Mouse (Mus musculus): ENCODE results near the gene Olfr270. TPM values are rescaled to one million over a fixed set of nuclear protein-coding genes. Genes with fewer than 3 reads are reported as not detected.

Olfr270 gene
- polyA plus RNA-seq (2012; rRNA removed) (not detected in 2 replicates), polyA plus RNA-seq (2014; fragmentation: Nextera tagmentation; extraction: Ambion mirVana) (not detected in 2 replicates)

DNA sequence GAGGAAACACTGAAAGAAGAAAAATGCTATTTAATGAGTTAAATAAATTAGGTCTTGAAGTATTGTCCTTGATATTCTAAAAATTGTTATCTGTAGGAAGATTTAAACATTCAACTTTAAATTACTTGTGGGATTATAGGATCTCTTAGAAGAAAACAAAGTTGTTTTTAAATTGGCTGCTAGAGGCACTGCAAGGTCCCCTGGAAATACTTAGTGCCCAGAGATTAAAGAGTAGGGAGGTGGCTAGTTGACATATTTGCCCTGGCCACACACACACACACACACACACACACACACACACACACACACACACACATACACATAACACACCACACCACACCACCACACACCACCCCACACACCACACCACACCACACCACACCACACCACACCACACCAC, at the start of gene Olfr270:
TSS of gene Olfr270 (plus strand) at position 301 of the 400 bp plus-strand sequence.
- ATAC-seq (ENCODE audit: low FRiP score, low read depth) (no peak), DNase-seq (ENCODE audit: low spot score) (no peak)
- Histone ChIP-seq H3K27me3 (ENCODE audit: control insufficient read depth, insufficient read depth, low read length) (no peaks in the 10 kb centered on the region), H3K27ac (replicated peaks; ENCODE audit: low read depth, low read length) (no peak within 1 kb of the TSS), H3K9ac (ENCODE audit: low read depth, low read length, severe bottlenecking) (no peak within 1 kb of the TSS), H3K9me3 (ENCODE audit: control insufficient read depth, low read length) (no peaks in the 10 kb centered on the region), H3K36me3 (ENCODE audit: control insufficient read depth, insufficient read depth, low read length) (no peaks in the 10 kb centered on the region), H3K4me3 (replicated peaks; ENCODE audit: low read length) (no peak within 1 kb of the TSS), H3K4me1 (ENCODE audit: control insufficient read depth, insufficient read depth, low read length) (no peaks in the 10 kb centered on the region), H3K4me2 (replicated peaks; ENCODE audit: low read depth, low read length, severe bottlenecking) (no peak within 1 kb of the TSS)
- no peak for TF ChIP-seq POLR2A (IDR thresholded peaks at IDR 0.05; ENCODE audit: borderline replicate concordance, extremely low read depth, insufficient read depth, insufficient read length)

DNA sequence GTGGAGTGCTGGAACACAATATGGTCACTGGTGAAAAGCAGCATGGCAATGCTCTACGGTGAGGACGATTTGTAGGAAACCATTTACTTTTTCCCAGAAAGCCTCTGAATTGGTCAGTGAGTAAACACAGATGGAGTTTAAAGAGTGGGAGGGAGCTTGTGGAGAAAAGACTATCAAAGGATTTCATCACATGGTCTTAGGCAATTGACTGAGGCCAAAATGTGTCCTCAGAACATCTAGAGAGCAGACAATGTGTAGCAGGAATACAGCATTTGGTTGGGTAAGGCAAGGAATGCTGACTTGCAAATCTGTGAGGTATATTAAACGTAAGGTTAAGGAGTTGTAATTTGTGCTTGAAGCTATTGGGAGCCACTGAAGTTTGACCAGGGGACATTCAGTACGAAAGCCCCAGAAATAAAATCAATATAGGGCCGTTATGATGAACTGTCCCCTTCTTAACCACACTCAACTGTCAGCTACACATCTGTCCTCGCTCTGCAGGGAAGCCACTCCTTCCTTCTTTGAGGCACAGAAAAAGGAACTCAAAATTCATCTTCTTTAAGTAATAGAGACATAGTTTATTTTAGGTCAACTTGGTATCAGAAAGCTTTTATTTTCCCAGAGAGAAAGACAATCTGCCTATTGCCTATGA, 47.6 kb upstream of the Olfr270 start:
- Histone ChIP-seq H3K4me1 (ENCODE audit: control insufficient read depth, insufficient read depth, low read length) (no peaks in the 10 kb centered on the region), H3K27ac (replicated peaks; ENCODE audit: low read depth, low read length) (no peak overlapping the region), H3K4me2 (replicated peaks; ENCODE audit: low read depth, low read length, severe bottlenecking) (no peak overlapping the region), H3K36me3 (ENCODE audit: control insufficient read depth, insufficient read depth, low read length) (no peaks in the 10 kb centered on the region), H3K9ac (ENCODE audit: low read depth, low read length, severe bottlenecking) (no peak overlapping the region), H3K4me3 (replicated peaks; ENCODE audit: low read length) (no peak overlapping the region), H3K9me3 (ENCODE audit: control insufficient read depth, low read length) (no peaks in the 10 kb centered on the region), H3K27me3 (ENCODE audit: control insufficient read depth, insufficient read depth, low read length) (no peaks in the 10 kb centered on the region)
- ATAC-seq (ENCODE audit: low FRiP score, low read depth) (no peak), DNase-seq (ENCODE audit: low spot score) (no peak)
- WGBS, result 84% methylated on average over 6 of the region's 6 CpGs
- no peak for TF ChIP-seq POLR2A (IDR thresholded peaks at IDR 0.05; ENCODE audit: borderline replicate concordance, extremely low read depth, insufficient read depth, insufficient read length)

DNA sequence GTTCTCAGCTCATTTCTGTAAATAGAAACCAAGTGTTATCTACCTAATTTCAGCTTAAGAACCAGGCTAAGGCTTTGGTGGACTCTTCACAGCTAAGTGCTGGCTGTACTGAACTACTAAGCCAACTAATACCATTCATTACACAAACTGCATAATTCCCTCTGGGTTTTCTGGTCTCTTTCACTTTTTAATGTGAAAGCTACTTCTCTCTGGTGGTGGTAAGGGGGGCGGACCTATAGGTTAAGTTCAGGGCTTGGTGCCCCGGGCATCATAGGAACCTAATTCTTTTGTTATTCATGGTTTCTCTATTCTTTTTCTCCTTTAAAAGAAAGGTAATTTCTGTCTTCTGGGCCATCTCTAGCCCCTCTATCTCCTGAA, 47.0 kb upstream of the Olfr270 start:
- whole genome bisulfite sequencing, result 74% methylated on average over 2 of the region's 2 CpGs
- no peak for TF ChIP-seq POLR2A (IDR thresholded peaks at IDR 0.05; ENCODE audit: borderline replicate concordance, extremely low read depth, insufficient read depth, insufficient read length)
- Histone ChIP-seq H3K9ac (ENCODE audit: low read depth, low read length, severe bottlenecking) (no peak overlapping the region), H3K27me3 (ENCODE audit: control insufficient read depth, insufficient read depth, low read length) (no peaks in the 10 kb centered on the region), H3K4me1 (ENCODE audit: control insufficient read depth, insufficient read depth, low read length) (no peaks in the 10 kb centered on the region), H3K36me3 (ENCODE audit: control insufficient read depth, insufficient read depth, low read length) (no peaks in the 10 kb centered on the region), H3K27ac (replicated peaks; ENCODE audit: low read depth, low read length) (no peak overlapping the region), H3K4me2 (replicated peaks; ENCODE audit: low read depth, low read length, severe bottlenecking) (no peak overlapping the region), H3K9me3 (ENCODE audit: control insufficient read depth, low read length) (no peaks in the 10 kb centered on the region), H3K4me3 (replicated peaks; ENCODE audit: low read length) (no peak overlapping the region)
- no peak for ATAC-seq (ENCODE audit: low FRiP score, low read depth)
- no peak for DNase-seq (ENCODE audit: low spot score)

DNA sequence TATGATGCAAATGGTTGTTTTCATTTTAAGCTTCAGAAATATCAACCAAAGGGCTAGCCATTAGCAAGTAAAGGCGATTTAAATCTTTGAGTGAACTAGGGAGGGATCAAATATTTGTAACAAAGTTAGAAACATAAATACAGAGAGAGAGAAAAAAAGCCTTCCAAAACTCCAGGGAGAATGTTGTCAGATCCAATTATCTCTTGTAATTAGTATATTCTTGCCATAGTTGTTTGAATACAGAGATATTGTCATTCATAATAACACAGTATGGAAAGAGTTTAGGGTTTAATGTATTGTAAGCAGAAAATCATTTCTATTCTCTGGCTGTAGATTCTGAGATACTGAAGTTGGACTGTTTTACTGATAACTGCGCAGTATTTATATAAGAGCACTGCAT, 45.3 kb upstream of the Olfr270 start, which contains the start of gene Olfr272:
TSS of gene Olfr272 (minus strand) at position 101 of the 400 bp plus-strand sequence.
- 90% methylated on average over 2 of the region's 2 CpGs for WGBS

DNA sequence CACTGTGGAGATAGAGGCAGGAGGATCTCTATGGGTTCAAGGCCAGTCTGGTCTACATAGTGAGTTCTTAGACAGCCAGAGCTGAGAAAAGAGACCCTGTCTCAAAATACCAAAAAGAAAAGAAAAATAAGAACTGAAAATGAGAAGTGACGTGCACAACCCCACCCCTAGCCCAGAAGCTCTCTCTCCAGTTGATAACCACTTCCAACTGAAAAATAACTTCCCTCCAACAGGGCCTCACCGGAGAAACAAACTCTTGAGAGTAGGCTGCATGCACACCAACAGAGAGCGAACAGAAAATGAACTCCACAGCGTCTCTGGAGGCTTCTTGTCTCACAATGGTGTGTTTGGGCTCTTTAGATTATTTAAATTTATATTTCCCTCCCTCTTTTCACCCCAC, 33.9 kb upstream of the Olfr270 start:
- DNase-seq (ENCODE audit: low spot score), result no peak
- H3K27me3 ChIP-seq (ENCODE audit: control insufficient read depth, insufficient read depth, low read length), result no peaks in the 10 kb centered on the region
- no peaks in the 10 kb centered on the region for H3K4me1 ChIP-seq (ENCODE audit: control insufficient read depth, insufficient read depth, low read length)
- H3K9me3 ChIP-seq (ENCODE audit: control insufficient read depth, low read length), result no peaks in the 10 kb centered on the region
- no peaks in the 10 kb centered on the region for H3K36me3 ChIP-seq (ENCODE audit: control insufficient read depth, insufficient read depth, low read length)
- no peak for ATAC-seq (ENCODE audit: low FRiP score, low read depth)
- TF ChIP-seq POLR2A (IDR thresholded peaks at IDR 0.05; ENCODE audit: borderline replicate concordance, extremely low read depth, insufficient read depth, insufficient read length), result no peak
- no peak overlapping the region for H3K4me3 ChIP-seq (replicated peaks; ENCODE audit: low read length)
- no peak overlapping the region for H3K9ac ChIP-seq (ENCODE audit: low read depth, low read length, severe bottlenecking)
- no peak overlapping the region for H3K27ac ChIP-seq (replicated peaks; ENCODE audit: low read depth, low read length)
- 95% methylated on average over 4 of the region's 4 CpGs for WGBS
- no peak overlapping the region for H3K4me2 ChIP-seq (replicated peaks; ENCODE audit: low read depth, low read length, severe bottlenecking)

More for the DNA sequence above, 45.3 kb upstream of the Olfr270 start, which contains the start of gene Olfr272:
- H3K4me2 ChIP-seq (replicated peaks; ENCODE audit: low read depth, low read length, severe bottlenecking), result no peak within 1 kb of the TSS
- H3K9me3 ChIP-seq (ENCODE audit: control insufficient read depth, low read length), result no peaks in the 10 kb centered on the region
- H3K4me3 ChIP-seq (replicated peaks; ENCODE audit: low read length), result no peak within 1 kb of the TSS
- H3K4me1 ChIP-seq (ENCODE audit: control insufficient read depth, insufficient read depth, low read length), result no peaks in the 10 kb centered on the region
- H3K36me3 ChIP-seq (ENCODE audit: control insufficient read depth, insufficient read depth, low read length), result no peaks in the 10 kb centered on the region
- DNase-seq (ENCODE audit: low spot score), result no peak
- H3K9ac ChIP-seq (ENCODE audit: low read depth, low read length, severe bottlenecking), result no peak within 1 kb of the TSS
- H3K27me3 ChIP-seq (ENCODE audit: control insufficient read depth, insufficient read depth, low read length), result no peaks in the 10 kb centered on the region
- ATAC-seq (ENCODE audit: low FRiP score, low read depth), result no peak
- TF ChIP-seq POLR2A (IDR thresholded peaks at IDR 0.05; ENCODE audit: borderline replicate concordance, extremely low read depth, insufficient read depth, insufficient read length), result no peak
- no peak within 1 kb of the TSS for H3K27ac ChIP-seq (replicated peaks; ENCODE audit: low read depth, low read length)

Data from limb, embryonic 14.5 days (tissue).